Mouse (Mus musculus): Measurements from ENCODE around the gene Ptpn13.

Ptpn13 gene

DNA sequence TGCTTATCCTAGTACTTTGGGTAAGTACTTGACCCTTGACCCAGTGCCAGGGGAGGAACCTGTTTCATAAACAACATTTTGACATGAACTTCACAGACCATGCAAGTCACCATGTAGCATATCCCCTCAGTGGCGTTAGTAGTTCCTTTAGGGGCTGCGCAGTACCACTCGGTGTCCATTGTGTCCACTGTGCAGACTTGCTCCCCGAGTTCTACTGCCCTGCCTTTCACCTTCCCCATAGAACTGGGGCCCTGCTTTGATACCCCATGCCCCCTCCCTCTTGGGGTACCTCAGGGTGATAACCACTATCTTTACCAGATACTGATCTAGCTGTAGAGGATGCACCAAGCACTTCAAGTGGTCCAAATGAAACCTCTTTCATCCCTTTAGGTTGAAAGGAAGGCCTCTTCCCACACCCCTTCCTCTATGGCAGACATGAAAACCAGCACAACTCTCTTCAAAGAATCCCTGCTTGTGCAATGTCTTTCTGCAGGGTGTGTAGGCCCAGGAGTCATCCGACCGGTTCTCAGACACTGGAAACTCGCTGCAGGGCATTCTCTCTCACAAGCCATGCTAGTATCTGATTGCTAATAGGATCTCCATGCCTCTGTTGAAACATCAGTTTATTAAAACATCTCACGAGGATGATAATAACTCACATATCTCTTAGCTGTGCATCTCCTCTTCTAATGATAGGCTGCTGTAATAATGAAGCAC, 34.1 kb downstream of the Ptpn13 start:
- DNase-seq (ENCODE audit: low spot score): no peak

DNA sequence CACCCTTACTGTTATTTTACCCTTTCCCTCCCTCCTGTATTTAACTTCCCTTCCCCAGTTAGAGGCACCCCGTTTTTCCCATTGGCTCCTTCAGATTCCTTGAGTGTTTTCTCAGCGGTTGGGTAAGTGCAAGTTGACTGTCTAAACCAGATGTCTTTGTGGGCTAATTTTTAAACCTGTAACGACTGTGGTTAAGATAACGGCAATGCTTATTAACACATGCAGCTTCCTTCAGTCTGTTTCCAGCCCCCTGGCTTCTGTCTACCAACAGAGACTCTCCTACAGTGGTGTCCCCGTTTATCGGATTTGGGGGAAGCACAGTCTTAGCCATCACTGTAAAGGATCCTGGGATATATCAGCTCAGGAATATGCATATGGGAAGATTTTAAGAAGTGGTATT, 35.9 kb downstream of the Ptpn13 start:
- no peak for DNase-seq (ENCODE audit: low spot score)

DNA sequence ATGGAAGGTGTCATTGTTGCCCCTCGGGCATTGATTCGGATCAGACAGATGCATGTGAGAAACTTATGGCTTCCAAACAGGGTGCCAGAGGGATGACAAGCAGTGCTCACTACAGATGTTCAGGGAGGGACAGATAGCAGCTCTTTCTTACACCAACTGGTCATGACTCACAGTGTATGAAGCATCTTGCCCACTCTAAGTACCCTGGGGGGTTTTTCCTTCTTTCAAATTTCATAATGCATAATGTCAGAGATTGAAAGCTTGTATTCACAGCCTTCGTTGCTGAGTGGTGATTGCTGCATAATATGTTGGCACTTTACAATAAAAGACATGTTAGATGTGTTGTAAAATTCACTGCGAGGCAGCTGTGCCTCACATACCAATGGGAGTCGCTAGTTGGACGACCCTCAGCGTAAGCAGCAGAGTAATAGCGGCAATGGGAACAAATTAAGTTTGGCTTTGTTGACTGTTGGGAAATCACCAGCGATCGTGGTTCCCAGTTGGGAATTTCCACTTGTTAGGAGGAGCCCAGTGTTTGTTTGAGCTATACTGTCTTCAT, 38.7 kb downstream of the Ptpn13 start:
- DNase-seq (ENCODE audit: low spot score): no peak

DNA sequence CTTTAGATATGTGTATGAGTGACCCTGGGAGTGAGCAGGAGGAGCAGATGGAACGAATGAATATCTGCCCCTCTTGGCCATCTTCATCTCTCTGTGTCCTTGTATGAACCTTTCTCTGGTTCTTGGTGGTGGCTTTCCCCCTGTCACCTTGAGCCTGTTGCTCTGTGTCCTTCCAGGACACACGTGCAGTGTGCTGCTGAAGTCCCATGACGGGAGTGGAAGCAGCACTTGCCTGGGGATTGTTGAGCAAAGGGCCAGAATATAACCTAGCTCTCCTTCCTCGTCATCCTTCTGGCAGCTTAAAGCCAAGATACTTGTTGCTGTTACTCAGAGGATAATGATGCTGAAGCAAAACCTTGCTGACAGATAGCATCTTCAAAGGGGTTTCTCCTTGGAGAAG, 39.3 kb downstream of the Ptpn13 start:
- no peak for DNase-seq (ENCODE audit: low spot score)

DNA sequence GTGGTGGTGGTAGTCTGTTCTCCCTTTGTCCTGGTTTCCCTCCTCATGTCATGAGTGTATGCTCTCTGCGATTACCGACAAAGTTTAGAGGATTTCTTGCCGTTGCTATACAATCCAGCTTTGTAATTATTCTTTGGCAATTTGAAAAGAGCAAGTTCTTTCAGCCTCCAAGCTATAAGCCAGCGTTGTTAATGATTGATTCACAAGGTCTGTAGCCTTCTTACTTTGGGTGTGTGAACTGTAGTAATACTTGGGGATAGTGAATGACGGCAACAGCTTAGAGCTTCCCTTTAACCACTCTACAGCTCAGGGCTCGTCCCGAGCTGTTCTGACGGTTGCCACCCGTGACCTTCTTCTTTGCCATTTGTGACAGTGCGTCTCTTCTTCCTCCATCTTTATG, 39.8 kb downstream of the Ptpn13 start:
- no peak for DNase-seq (ENCODE audit: low spot score)

DNA sequence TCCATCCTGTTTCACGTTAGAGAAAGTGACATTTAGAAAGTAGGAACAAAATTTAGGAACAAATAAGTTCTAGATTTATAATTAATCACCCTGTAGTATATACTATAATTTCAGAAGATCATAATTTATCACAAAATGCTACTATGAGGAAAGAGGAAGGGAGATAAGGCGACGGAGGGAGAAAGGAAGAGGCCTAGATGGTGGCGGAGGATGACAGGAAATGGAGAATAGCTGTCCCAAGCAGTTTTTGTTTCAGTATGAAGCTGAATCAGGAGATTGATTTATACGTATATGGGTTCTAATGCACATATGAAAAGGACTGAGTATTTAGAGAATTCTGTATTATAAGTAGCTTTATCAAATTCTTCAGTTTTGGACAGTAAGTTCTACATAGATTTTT, 47.7 kb downstream of the Ptpn13 start:
- DNase-seq (ENCODE audit: low spot score): no peak

DNA sequence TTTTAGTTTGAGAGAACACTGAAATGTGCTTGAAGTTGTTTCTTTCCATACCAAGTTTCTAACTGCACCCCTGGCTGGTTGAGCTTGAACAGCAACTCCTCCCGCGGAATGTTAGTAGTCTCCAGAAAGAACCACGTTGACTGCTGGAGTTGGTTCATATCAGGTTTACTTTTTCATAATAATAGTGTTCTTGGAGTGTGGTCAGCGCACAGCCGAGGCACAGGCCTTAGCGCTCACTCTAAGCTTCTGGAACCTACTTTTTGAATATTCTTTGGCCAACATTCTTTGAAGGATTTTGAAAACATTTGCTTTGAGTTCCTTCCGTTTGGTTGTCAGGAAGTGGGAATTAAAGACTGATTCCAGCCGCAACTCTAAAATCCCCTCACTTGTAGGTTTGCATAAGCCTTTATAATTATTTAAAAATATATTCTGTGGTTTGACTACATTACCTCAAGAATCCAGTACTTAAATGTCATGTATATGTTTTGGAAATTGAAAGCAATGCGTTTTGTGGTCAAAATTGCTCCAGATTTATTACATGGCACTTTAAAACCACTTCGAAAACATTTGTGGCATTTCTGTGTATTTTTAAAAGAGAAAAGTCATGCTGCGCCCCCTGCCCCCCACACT, 48.6 kb downstream of the Ptpn13 start:
- DNase-seq (ENCODE audit: low spot score): no peak

DNA sequence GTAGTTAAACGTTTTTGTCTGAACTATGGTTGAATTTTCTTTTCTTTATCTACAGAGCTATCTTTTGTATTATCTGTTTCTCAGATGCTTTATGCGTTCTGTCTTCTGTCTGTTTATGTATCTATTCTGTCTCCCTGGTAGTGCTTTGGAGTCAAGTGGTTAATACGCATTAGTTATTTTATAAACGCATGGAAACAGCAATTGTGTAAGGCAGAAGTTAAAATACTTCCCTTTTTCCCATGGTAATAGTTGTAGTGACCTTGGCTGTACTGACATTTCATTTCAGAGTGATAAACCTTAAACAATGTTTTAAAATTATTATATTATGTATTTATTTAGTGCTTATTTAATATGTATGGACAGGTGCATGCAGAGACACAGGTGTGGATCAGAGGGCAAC, 49.3 kb downstream of the Ptpn13 start:
- no peak for DNase-seq (ENCODE audit: low spot score)

DNA sequence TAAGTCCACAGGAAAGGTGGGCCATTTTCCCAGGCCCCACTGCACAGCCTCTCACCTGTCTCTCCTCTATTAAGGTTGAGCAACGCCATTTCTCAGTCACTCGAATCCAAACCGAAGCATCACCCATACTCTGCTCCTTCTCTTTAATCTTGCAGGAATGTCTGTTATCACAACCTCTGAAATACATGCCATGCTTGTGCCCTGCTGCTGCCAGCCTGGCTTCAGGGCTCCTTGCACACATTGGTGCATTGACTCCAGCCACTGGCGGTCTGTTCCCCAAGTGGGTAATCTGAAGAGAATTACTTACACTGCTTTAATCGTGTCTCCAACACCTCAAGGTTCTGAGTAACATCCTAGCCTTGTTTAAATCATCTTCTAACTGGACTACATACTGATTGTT, 50.5 kb downstream of the Ptpn13 start:
- DNase-seq (ENCODE audit: low spot score): no peak

DNA sequence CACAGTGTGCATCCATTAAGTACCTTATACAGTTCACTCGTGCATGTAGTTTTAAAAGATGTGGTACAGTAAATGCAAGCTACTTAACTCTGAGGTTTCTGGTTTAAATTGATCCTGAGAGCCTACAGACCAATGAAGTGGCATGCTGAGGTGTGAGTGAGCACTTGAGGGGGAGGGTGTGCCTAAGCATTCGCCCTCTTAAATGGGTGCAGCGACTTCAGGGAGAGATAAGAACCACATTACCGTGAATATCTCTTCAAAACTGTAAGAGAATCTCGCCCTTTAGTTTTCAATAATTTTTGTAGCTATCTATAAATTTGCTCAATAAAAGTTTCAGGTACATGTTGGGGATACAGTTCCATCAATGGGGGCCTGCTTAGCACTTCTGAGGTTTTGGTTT, 54.5 kb downstream of the Ptpn13 start:
- no peak for DNase-seq (ENCODE audit: low spot score)

DNA sequence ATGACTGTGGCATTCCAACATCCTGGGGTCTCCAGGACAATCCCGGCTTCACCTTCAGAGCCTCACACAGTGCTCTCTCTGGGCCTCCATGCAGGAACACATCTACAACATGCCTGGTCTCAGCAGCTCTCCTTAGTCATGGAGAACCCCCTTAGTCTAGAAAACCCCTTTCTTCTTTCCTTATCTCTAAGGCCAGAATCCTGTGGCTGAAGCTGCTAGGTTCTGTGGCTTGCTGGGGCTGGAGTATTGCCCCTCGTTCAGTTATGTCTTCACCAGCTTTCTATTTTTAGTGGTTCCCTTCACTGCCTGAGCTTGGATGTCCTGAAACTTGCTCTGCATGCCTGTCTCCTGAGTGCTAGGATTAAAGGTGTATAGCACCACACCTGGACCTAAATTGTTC, 56.2 kb downstream of the Ptpn13 start:
- DNase-seq (ENCODE audit: low spot score): no peak

DNA sequence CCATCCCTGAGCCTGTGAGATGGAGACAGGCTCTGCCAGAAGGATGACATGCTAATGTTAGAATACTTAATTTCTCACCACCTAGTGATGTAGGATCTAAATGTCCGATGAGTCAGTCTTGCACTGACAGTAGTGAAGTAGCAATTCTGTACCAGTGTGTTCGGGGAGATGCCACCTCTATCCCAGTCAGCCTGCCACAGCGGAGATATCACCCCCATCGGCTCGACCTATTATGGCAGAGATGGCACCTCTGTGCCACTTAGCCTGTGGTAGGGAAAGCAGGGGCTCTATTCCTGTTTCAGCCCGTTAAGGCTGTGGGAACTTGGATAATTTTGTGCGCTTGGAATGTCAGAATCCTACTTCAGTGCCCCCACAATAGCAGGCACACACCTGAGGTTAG, 62.0 kb downstream of the Ptpn13 start:
- no peak for DNase-seq (ENCODE audit: low spot score)

DNA sequence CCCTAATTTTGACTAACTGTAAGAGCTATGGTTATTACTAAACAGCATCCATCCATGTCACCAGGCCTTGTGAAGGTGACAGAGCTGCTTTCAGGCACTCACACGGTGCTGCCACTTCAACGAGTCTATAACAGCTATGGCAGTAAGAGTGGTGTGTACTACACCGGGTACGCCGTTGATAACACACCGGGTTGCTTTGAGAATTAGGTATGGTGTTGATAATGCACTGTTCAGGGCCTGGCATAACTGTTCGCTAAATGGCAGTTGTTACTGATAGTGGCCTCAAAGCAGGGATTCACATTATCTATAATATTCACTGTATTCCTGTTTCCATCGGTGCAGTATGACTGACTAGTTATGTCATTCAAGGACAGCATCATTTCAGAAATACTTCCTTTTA, 66.0 kb downstream of the Ptpn13 start:
- no peak for DNase-seq (ENCODE audit: low spot score)

DNA sequence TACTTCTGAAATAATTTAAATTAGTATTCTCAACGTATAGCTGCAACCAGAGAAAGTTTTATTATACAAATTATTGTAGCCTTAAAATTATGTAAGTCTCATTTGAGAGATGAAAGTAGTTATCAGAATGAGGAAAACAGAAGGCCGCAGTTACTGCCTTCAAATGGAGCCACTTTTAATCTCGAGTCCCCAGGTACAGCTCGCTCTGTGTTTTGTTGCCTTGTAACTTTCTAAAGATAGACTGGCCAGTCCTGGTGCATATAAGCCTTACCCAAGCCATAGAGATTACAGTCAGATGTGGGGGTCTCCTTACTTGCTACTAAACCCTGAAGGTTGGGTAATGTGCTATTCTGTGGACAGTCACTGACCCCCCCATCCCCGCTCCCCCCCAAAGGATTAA, 66.8 kb downstream of the Ptpn13 start:
- no peak for DNase-seq (ENCODE audit: low spot score)

DNA sequence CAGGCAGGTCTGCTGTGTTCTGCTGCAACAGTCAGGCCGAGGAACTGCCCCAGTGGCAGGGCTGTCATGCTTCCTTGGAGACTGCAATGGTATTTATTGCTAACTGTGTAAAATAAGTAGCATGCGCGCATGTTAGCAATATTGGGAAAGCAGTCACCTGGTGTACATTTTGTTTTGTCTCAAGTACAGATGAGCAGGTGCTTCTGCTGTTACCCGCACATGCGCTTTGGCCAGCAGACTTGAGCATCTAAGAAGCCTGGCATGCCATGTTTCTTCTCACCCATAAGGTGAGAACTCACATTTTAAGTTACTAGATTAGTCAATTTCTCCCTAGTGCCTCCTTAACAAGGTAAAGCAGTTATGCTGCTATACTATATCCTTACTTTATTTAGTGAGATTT, 72.1 kb downstream of the Ptpn13 start:
- no peak for DNase-seq (ENCODE audit: low spot score)

DNA sequence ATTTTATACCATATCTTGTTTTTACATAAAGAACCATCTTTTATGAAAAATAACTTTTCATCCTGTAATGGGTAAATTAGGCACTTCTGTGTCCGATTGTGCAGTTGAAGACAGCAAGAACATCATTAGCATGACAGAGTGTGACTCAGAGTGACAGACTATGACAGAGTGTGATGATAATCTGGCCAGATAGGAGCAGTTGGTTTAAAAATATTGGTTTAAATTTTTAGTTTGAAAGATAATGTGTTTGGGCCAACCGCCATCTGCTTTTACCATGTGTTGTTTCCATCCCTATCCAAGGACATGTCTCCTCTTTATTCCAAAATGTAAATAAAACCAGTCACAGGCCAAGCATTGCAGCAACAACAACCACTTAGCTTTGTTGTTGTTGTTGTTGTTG, 72.5 kb downstream of the Ptpn13 start:
- no peak for DNase-seq (ENCODE audit: low spot score)

DNA sequence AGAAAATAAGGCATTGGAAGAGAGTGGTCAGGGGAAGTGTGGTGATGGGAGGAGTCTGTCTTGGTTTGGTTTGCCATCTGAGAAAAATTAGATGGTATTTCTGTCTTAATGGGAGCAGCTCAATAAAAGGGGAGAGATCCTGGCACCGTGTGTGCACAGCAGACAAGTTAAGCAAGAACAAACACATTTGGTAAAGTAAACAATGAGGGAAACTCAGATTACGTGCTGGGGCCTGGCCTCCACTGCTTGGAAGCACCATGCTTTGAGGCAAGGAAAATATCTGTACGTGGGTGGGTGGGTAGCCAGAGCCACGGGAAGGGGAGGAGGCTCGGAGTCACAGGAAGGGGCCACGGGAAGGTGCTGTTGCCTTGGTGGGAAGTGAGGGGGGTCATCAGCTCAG, 74.3 kb downstream of the Ptpn13 start:
- no peak for DNase-seq (ENCODE audit: low spot score)

DNA sequence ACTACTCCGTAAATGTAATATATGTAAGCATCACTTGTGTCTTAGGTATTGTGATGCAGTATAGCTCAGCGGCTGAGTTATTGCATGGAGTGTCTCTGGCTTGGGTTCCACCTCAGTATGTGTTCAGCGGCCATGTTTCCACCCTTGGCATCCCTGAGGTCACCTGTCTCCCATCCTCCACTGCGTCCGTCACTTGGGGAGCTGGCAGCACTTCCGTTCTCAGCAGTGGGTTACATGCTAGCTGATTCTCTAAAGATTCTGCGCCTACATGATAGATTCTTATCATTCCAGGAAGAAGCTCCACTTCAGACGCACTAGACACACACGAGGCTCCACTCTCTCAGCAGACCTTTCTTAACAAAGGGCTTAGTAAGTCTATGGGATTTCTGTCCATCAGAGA, 76.1 kb downstream of the Ptpn13 start:
- DNase-seq (ENCODE audit: low spot score): no peak

DNA sequence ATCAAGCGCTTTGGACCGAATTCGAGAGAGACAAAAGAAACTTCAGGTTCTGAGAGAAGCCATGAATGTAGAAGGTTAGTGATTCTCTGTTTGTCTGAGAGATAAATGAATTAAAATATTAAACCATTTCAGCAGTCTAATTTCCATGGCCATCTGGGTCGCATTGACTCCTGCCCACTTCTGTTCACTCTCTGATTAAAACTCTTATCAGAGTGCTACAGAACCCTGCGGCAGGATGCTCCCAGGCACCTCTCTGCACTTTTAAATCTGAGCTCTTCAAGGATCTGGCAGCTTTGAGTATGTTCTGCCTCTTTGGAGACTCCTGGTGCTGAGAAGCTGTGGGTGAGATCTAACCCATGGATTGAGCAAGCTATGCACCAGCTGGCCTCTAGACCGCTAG, 76.8 kb downstream of the Ptpn13 start:
- no peak for DNase-seq (ENCODE audit: low spot score)

DNA sequence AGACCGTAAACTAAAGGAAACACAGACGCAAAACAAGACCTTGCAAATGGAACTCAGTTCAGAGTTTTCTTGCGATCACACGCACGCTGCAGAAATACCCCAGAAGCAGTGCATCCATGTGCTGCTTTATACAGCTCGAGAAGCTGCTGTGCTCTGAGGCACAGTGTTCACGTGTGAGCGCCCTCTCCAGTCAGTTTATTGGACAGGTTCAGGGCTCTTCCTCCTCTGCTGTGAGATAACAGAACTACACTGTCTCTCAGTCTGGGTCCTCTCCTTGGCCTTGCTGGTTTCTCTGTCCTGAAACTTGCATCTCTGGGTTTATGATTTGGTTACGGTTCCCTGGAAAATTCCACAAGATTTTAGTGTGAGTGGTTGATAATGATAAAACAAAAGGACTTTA, 88.2 kb downstream of the Ptpn13 start:
- DNase-seq (ENCODE audit: low spot score): no peak

DNA sequence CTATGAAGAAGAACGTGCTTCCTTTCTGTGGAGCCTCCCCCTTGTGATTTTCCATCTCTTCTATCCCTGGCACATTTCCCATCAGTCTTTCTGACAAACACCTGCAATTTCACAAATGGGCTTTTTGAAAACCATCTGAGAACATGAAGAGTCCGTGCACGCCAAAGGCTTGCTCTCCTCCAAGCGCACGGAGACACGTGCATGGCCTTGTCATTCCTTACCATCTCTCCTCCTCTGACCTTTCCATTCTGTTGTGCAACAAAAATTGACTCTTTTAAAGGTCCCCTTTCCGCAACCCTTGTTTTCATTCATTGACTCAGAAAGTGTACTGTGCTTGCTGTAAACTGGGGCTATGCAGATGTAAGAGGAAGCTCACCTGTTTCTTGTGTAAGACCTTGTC, 89.4 kb downstream of the Ptpn13 start:
- DNase-seq (ENCODE audit: low spot score): no peak

DNA sequence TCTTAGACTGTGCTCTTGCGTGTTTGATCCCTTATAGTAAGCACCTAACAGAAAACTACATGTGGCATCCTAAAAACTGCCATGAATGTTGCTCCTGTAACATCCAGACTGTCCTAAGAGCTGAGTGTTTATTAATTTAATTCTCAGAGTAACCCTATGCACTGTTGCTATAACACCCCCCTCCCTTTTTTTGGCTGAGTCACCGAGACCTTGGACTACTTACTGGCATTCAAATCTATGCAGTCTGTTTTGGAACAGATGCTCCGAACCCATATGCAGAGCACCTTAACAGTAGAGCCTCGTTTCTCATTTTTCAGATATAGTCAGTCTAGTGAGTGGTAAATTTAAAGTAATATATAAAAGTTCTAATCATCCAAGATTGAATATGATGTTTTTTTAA, 90.9 kb downstream of the Ptpn13 start:
- no peak for DNase-seq (ENCODE audit: low spot score)

DNA sequence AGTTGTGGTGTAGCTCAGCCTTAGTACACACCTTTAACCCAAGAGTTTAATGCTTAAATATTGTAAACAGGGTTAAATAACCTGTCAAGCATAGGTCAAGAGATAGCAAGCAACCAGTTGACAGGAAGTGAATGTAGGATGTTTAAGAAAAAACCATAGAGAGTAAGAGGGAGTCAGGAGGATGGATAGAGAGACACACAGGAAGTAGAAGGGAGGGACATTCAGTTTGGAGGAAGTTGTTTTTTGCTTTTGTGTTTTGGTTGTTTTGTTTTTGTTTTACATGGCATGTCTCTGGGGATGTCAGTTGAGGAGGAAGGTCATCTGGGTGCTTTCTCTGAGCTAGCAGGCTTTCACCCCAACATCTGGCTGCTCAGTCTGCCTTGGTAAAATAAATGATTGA, 91.6 kb downstream of the Ptpn13 start:
- DNase-seq (ENCODE audit: low spot score): no peak

DNA sequence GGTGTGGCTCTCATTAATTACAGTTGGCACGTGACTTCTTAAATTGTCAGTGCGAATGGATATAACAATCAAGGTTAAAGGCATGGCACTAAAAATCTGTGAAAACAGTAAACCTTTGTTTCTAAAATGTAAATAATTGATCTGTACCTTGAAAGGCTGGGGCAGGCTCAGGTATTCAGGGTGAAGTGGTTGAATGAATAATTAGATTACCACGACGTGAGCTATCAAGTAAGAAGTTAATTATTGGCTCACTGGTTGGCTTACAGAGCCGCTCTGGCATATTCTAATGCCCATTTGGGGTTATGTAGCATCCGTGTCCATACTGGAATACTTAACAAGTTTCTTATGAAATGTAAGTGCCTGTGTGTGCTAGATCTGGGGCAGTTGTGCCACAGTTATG, 92.6 kb downstream of the Ptpn13 start:
- no peak for DNase-seq (ENCODE audit: low spot score)
